Mouse (Mus musculus): ENCODE results near the gene Slc30a2.
"Not testable (repeated sequence)": the region's sequence is repeated elsewhere in the genome, so short reads cannot be mapped to it uniquely, and the experiment has no call there.

Gene Slc30a2

DNA sequence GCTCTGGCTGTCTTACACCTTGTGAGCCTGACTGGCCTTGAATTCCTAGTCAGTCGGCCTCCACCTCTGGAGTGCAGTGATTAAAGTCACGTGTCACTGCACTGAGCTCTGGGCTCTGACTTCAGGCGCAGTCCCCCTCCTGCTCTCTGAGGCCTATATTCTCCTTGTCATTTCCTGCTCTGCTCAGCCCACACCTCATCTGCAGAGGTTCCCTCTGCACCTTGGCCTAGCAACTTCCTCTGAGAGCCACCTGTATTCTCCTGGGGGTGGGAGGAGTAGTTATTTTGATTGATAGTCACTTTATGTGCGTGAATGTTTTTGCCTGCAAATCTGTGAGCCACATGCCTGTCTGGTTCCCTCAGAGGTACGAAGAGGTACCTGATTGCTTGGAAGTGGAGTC, 18.2 kb downstream of the Slc30a2 start:
- DNase-seq: no peak

DNA sequence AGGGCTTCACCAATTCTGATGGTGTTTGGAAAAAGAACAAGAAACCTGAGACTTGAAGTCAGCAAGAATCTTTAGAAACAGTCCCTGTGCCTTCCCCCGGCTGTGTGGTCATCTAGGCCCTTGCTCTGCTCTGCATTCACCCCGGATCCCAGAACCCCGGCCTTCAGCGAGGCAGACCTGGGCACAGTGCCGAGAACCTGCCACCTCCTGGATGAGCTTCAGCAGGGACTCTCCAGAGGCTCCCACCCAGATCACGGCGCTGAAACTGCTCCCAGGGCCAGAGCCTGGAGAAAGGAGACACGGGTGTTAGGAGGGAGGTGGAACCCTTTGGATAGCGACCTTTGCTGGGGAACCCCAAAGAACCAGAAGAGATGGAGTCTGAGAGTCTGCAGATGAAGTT, 19.1 kb downstream of the Slc30a2 start:
- DNase-seq: no peak

- peak; percentile 85 for DNase-seq
These were observed 19.6 kb downstream of the Slc30a2 start for GRCm38 (mm10) chr4:134362586-134362985.

DNA sequence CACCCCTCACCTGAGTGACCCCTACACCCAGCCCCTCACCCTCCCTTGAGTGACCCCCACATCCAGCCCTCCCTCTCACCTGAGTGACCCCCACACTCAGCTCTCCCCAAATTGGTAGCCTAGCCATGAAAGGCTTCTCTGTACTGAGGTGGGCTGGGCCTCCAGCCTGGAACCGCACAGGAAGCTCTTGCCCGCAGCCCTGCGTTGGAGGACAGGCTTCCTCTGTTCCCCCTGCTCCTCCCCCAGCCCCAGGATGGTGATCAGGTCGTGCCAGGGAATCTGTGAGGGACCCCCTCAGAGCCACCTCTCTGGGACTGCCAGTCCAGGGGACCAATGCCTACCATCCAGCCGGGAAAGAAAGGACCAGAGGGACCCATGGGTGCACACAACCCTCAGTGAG, 22.3 kb downstream of the Slc30a2 start:
- no peak for DNase-seq

- DNase-seq: no peak
These were observed 27.8 kb downstream of the Slc30a2 start for GRCm38 (mm10) chr4:134370649-134371221.

- no peak for DNase-seq
These were observed 28.4 kb downstream of the Slc30a2 start for GRCm38 (mm10) chr4:134371316-134371855.

GRCm38 (mm10) chr4:134372294-134372747, 29.3 kb downstream of the Slc30a2 start:
- peak; percentile 79 for DNase-seq

- DNase-seq: no peak
These were observed 30.3 kb downstream of the Slc30a2 start for GRCm38 (mm10) chr4:134373295-134373694.

GRCm38 (mm10) chr4:134374306-134374705, 31.3 kb downstream of the Slc30a2 start:
- no peak for DNase-seq

DNA sequence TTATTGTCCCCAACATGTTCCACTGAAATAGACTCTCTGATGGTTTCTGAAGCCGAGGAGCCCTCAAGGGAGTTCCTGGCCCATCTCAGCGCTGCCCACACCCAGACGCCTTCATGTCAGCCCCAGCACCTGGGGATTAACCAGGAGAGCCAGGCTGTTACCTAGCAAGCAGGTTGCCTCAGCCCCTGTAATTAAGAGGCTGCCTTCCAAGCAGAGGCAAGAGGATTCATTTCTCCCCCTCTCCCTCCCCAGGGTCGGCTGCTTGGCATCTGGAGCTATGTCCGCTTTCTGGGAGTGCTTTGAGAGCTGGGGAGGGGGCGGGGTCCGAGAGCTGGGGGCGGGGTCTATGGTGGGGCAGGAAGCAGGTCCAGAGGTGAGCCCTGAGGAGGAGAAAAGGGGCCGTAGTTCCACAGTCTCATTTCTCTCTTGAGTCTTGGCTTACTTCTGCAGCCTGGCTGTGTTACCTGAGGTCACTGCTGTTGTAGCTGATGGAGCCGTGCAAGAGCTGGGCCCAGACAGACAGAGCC, 35.2 kb downstream of the Slc30a2 start:
- DNase-seq: no peak

DNA sequence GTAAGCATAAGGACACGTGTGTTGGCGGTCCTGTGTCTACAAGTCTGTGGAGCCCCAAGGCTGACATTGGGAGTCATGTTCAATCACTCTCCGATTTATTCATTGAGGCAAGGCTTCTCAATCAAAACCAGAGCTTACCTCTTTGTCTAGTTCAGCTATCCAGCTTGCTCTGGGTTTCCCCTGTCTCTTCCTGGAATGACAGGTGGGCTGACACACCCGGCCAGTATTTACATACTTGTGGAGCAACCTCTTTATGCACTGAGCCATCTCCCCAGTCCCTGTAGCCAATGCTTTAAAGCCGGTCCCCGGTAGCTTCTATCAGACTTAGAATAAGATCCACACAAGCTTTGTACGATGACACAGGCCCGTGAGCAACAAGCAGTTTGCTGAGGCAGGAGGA, 36.5 kb downstream of the Slc30a2 start:
- no peak for DNase-seq

DNA sequence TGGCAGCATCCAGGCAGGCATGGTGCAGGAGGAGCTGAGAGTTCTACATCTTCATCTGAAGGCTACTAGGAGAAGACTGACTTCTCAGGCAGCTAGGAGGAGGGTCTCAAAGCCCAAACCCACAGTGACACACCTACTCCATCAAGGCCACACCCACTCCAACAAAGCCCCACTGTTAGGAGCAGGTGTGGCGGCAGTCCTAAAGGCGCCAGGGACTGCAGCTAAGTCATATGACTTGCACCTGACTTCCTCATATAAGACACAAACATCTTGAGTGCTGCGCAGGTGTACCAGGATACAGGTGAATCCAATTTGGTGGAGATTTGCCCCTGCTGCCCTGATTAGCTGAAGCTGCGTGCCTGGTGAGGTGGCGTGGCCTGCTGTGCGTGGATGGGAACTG, 40.8 kb downstream of the Slc30a2 start, which contains the start of gene Extl1:
Gene Extl1 (minus strand): TSS at position 101 of the 400 bp plus-strand sequence.
- DNase-seq: not testable (repeated sequence)

DNA sequence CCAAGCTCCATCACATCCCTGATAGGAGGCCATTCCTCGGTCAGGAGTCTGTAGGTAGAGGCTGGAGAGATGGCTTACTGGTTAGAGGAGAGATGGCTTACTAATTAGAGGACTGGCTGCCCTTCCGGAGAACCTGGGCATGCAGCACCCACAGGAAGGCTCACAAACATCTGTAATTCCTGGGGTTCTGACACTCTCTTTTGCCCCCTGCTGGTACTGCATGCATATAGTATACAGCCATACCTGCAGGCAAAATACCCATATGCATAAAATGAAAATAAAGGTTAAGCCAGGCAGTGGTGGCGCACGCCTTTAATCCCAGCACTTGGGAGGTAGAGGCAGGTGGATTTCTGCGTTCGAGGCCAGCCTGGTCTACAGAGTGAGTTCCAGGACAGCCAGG, 44.3 kb downstream of the Slc30a2 start:
- DNase-seq: peak; percentile 50

- peak; percentile 73 for DNase-seq
These were observed 45.4 kb downstream of the Slc30a2 start for GRCm38 (mm10) chr4:134388397-134388796.

- no peak for DNase-seq
These were observed 48.7 kb downstream of the Slc30a2 start for GRCm38 (mm10) chr4:134391636-134392035.

DNA sequence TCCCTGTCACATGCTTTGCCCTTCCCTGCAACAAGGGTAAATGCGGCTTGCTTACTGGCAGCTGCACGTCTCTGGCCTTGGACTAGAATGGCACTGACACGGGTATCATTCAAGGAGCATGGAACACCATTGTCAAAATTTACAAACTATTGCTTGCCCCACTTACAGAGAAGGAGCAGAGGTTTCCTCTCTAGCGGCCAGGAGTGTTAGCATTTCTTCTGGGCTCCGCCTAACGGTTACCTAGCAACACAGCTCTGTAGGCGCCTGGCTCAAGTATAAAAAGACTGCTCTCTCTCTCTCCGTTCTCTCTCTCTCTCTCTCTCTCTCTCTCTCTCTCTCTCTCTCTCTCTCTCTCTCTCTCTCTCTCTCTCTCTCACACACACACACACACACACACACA, 49.6 kb downstream of the Slc30a2 start:
- peak; percentile 51 for DNase-seq

DNA sequence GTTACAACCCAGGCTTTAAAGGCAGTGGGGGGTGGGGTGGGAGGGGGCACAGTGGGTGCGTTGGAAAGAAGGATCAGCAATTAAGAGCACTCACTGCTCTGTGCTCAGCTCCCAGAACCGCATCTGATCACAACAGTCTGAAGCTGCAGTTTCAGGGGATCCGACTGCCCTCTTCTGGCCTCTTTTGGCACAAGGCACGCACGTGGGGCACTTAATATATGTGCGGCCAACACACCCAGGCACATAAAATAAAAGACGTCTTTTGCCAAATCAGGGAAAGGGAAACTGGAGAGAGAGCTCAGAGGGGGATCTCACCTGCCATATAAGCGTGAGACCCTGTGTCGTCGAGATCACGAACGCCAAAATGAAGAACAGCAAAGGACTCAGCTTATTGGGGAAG, 50.0 kb downstream of the Slc30a2 start:
- DNase-seq: peak; percentile 45

DNA sequence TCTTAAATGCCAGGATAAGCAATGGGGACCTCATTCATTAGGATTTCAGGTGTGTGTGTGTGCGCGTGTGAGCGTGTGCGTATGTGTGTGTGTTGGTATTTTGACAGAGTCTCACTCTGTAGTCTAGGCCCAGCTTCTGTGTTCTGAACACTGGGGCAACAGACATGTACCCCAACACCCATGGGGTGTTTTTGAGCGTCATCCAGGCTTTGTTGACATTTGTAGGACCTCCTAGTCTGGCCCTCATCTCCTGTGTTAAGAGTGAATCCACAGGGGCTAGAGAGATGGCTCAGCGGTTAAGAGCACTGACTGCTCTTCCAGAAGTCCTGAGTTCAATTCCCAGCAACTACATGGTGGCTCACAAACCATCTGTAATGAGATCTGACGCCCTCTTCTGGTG, 52.2 kb downstream of the Slc30a2 start:
- no peak for DNase-seq

- DNase-seq: peak; percentile 94
These were observed 53.2 kb downstream of the Slc30a2 start, which contains the start of gene Pafah2 for GRCm38 (mm10) chr4:134395977-134396825. TSS of gene Pafah2 (plus strand) at chr4:134396320.

DNA sequence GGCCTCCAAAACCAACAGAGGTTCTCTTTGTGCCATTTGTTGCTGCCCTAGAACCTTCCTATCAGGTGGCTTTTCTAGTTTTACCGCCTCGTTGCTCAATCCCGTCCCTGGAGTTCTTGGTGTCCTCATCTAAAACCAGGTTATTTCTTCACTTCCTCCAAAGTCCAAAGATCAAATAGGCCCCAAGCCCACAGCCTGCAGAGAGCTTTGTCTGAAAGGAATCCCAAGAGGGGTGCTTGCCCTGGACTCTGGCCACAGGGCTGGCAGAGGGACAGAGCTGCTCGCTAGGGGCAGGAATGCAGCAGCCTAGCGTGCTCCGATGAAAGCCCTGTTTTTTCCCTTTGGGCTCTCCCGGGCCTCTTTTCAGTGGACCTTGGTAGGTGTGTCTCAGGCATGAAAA, 54.1 kb downstream of the Slc30a2 start:
- peak; percentile 11 for DNase-seq

- DNase-seq: no peak
These were observed 54.8 kb downstream of the Slc30a2 start for GRCm38 (mm10) chr4:134397732-134398131.

GRCm38 (mm10) chr4:134400206-134400605, 57.2 kb downstream of the Slc30a2 start:
- no peak for DNase-seq

- DNase-seq: peak; percentile 88
These were observed 58.2 kb downstream of the Slc30a2 start for GRCm38 (mm10) chr4:134401181-134401661.

Data from thymus, postnatal 14 days (tissue).